Mouse (Mus musculus) thymus, adult 2 months (tissue): Measurements from ENCODE around the gene Scn3a.

Experiments used
- CTCF ChIP-seq: fragments of 200-500 bp; IDR thresholded peaks from 2 replicates; pipeline ENCODE4 v1.5.1; 2012; ENCODE audit warnings: mild to moderate bottlenecking, control low read depth, low read length, moderate library complexity, borderline replicate concordance; ENCODE audit not compliant: control insufficient read depth, poor library complexity, insufficient read depth; ENCODE audit errors: extremely low read depth
- POLR2A ChIP-seq: fragments of 200-500 bp; IDR thresholded peaks from 2 replicates; pipeline ENCODE4 v1.6.1; 2012; ENCODE audit warnings: mild to moderate bottlenecking, low read length, control low read depth, moderate library complexity; ENCODE audit not compliant: control insufficient read depth, poor library complexity, insufficient read depth; ENCODE audit errors: extremely low read depth

GRCm38 (mm10) chr2:65414806-65415281, 152.6 kb downstream of the Scn3a start:
- TF ChIP-seq POLR2A (no peak), CTCF (no peak)
